Mouse (Mus musculus) CD4-positive, CD25-positive, alpha-beta regulatory T cell, adult 2 months (primary cell): ENCODE data around the gene Dhdds.
"Not testable (repeated sequence)": the region's sequence is repeated elsewhere in the genome, so short reads cannot be mapped to it uniquely, and the experiment has no call there.

Experiments used
- DNase-seq: peaks from one replicate; pipeline ENCODE4 v3.0.0-alpha.2; 2012; ENCODE audit warnings: low read depth, low spot score

Gene Dhdds

GRCm38 (mm10) chr4:134005581-134006358 is 5.1 kb upstream of the Dhdds start:
- no peak for DNase-seq

DNA sequence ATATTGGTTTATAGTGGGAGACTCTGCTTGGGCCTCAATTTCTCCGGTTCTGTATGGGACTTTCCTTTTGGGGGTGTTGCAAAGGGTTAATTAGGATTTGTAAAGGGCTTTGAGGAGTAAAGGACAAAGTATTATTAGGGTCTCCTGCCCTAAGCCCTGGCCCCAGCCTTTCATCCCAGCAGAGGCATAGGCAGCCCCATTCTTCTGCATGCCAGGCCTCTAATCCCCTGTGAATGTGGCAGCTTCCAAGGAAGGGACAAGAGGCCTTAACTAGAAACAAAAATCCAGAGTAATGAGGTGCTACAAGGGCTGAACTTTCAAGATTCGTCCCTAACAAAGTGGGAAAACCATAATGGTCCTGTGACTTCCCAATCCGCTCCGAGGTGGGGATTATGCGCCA is 2.2 kb upstream of the Dhdds start:
- no peak for DNase-seq

DNA sequence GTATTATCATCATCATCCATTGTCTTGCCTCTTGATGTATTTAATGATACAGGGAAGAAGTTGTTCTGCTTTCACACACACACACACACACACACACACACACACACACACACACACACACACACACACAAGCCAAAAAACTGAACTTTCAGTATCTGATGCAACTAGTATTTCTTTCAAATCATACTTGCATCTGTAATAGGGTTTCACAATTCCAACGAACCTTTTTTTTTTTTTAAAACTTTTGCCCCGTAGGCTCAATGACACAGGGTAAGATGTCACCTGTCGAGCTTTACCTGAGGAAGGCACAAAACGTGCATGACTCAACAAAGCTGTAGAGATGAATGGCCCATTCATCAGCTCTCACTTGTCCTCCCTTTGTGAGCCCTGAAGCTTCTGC is 1.5 kb upstream of the Dhdds start:
- no peak for DNase-seq

DNA sequence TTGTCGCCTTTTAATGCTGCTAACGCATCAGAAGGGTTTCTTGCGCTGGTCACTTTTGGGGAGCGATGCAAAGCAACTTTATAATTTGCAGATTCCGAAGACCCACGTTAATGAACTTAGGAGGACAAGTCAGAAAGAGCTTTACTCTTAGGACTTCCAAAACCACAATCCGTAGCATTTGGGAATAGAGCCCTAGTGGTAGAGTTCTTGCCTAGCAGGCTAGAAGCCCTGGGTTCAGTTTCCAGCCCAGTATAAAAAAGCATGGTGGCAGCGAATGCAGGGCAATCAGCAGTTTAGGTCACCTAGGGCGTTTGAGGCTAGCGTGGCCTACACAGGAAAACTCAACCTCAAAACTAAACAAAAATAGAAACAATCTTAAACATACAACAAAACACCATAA is 992 bp upstream of the Dhdds start:
- DNase-seq, result no peak

DNA sequence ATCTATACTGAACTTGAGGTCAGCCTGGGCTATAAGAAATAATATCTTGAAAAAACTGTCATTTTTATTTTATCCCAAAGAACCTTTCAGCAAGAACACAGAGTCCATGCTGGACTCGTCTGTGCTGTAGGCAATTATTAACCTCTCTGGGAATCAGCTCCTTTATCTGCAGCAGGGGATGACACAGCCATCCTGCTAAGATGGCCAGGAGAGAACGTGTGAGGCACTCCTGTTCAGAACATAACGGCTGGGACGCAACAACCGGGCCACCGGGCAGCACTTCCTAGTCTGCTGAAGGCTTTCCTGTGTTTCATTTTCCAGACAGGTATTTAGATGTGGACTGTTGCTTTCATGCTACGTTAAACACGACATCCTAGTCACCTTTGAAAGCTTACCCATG is 6.0 kb downstream of the Dhdds start:
- no peak for DNase-seq

DNA sequence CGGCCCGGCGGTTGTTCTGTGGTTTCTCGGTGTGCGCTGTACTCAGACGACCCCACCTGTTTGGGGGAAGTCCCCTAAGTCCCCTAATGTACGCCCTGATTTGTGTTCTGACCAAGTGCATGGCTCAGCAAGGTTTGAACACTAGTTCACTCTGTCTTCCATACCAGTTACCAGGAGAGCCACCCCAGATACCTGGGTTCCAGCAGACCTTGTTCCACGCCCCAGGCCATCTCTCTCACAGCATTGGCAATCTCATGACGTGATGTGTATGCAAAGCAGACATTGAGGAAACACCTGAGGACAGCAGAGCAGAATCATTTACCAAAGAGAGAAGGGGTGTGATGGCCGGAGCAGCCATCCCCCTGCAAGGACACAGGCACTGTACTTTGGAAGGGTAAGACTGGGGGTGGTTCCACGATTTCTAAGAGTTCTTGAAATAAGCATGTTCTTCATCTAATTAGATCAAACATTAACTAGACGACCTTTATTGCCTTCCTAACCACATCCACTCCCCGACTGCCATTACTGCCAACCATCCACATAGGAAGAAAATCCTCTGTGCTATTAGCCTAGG is 9.5 kb downstream of the Dhdds start:
- no peak for DNase-seq

DNA sequence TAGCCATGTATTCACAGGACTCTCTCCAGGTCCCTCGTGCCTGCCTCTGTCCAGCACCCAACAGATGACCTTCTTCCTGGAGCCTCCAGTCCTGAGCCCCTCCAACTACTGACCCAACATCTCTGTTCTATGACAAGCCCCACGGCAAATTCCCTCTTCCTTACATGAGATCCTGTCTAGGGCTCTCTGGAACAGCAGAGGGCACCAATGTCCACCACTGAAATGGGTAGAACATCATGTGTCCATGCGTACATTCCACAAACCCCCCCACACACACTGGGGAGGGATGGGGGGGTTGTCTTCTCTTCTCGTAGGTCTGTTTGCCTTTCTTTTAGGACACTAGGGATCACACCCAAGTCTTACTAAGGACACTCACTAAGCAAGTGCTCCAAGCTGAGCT is 10.7 kb downstream of the Dhdds start:
- no peak for DNase-seq

DNA sequence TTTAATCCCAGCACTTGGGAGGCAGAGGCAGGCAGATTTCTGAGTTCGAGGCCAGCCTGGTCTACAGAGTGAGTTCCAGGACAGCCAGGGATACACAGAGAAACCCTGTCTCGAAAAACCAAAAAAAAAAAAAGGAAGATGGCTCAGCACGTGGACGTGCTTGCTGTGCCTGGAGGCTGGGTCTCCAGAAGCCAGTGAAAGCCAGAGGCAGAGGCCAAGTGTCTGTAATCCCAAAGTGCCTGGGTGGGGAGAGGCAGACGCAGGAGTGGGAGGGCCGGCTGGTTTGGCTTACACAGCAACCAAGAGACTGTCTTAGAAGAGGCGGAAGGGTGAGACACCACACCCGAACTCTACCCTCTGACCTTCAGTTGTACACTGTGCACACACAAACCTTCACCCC is 12.4 kb downstream of the Dhdds start:
- DNase-seq, result not testable (repeated sequence)

DNA sequence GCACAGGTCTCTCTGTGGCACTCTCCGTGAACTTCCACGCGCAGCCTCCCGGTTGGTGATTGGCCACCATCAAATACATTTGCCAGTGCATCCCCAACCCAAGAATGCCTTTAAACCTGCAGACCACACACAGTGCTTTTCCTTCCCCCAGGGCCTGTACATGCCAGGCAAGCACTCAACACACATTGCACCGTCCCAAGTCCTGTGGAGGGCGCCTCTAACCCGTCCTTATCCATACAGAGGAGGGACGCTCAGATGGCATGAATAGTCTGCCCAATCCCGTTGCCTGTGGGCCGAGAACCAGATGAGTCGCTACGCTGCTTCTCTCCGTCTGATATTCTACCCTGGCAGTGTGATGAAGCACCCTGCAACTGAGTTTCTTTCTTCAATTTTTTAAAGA is 17.8 kb downstream of the Dhdds start:
- no peak for DNase-seq

DNA sequence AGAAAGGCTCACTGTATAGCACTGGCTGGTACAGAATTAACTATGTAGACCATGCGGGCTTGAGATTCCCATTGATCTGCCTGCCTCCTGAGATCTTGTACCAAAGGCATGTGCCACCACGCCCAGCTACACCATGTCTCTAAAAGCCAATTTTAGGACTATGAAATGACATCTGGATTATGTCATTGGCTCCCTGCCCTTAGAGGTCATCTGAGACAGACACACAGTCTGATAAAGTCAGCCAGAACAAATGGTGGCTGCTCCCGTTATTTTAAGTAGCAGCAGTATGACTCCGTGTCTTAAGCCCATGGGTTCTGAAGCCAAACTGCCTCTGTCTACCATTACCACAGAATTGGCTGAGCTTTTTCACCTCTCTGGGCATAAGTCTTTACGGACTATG is 20.2 kb downstream of the Dhdds start:
- no peak for DNase-seq

DNA sequence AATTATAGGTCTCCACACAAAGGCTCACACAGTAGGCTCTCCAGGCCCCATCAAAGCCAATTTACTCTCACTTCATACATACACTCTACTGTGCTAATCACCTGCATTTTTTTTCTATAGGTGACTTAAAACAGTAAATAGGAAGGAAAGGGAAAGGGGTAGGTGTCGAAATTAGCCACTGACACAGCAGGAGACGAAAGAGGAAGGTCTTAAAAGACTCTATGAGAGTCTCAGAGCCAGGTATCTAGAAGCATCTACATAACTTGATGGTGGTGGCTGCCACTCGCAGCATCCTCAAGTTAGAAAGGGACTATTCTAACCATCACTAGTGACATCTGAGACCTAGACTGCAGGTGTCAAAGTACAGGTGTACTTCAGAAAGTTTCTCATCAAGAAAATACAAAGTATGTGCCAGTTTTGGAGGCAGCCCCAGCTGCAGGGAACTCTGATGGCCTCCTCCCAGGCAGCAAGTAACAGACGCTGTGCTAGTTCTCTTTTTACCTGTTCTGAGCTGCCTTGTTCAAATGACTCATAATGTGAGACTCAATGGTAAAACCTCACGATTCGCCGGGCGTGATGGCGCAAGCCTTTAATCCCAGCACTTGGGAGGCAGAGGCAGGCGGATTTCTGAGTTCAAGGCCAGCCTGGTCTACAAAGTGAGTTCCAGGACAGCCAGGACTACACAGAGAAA is 22.6 kb downstream of the Dhdds start:
- DNase-seq, result no peak

GRCm38 (mm10) chr4:133971741-133972140 is 29.0 kb downstream of the Dhdds start:
- no peak for DNase-seq

GRCm38 (mm10) chr4:133970876-133971275 is 29.8 kb downstream of the Dhdds start:
- no peak for DNase-seq

- DNase-seq, result no peak
Observed at GRCm38 (mm10) chr4:133970196-133970595, 30.5 kb downstream of the Dhdds start.

- DNase-seq, result no peak
Observed at GRCm38 (mm10) chr4:133969114-133969770, 31.5 kb downstream of the Dhdds start.

GRCm38 (mm10) chr4:133968150-133968921 is 32.4 kb downstream of the Dhdds start, which contains the start of gene Hmgn2:
Hmgn2 (minus strand) TSS chr4:133968650.
- peak; percentile 72 for DNase-seq

DNA sequence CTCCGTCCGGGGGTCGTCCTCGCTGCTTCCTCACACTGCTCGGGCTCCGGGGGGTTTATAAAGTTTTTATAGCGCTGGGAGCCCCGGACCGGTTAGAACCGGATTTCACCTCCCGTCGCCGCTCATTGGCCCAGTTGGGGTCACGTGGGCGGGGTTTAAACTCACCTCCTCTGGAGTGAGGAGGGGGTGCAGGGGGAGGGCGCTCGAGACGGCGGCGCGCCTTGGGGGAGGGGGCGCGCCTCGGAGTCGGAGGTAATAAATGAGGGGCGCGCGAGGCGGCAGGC is 32.9 kb downstream of the Dhdds start:
- DNase-seq, result peak; percentile 92

- DNase-seq, result peak; percentile 98
Observed at GRCm38 (mm10) chr4:133967138-133967865, 33.4 kb downstream of the Dhdds start.

DNA sequence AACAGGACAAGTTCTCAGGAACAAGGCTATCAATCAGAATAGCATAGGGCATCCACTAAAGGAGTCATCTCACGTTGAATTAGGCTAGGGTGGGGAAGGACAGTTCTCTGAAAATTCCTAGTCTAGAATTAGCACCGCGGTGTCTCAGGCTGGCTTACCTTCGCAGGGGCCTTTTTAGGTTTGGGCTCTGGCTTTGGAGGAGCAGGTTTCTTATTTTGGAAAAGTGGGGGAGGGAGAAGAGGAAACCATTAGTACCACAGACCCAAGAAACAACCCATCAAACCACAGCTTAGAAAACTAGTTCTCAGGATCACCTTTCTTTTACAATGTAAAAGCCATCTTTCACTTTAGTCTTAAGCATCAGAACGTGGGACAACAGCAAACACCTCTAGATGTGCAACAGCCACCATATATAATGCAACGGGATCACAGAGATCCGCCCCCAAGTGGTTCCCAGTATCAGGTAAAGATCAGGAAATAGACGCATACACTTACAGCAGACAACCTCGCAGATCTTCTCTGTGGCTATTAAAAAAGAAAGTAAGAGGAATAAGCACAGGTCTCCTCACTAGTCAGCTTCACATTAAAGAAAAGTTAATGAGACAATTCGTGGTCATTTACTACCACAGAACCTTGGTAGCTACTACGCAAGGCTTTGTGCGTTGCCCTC is 34.3 kb downstream of the Dhdds start:
- DNase-seq, result no peak

- no peak for DNase-seq
Observed at GRCm38 (mm10) chr4:133962566-133962965, 38.2 kb downstream of the Dhdds start.

DNA sequence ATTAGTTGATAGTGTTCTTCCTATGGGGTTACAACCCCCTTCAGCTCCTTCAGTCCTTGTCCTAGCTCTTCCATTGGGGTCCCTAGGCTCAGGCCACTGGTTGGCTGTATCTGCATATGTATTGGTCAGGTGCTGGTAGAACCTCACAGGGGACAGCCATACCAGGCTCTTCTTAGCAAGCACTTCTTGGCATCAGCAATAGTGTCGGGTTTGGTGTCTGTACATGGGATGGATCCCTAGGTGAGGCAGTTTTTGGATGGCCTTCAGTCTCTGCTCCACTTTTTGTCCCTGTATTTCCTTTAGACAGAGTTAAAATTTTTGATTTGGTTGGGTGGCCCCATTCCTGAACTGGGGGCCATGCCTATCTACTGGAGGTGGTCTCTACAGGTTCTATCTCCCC is 41.8 kb downstream of the Dhdds start:
- no peak for DNase-seq
